Mouse (Mus musculus): ENCODE measurements at regions not wholly inside any gene's neighbourhood (a gene's known extent, or its start where the extent isn't known, plus 50 kb on each side); places are given as distances from the start of the nearest gene placed in this dataset.
"Not testable (repeated sequence)": the region's sequence is repeated elsewhere in the genome, so short reads cannot be mapped to it uniquely, and the experiment has no call there.

DNA sequence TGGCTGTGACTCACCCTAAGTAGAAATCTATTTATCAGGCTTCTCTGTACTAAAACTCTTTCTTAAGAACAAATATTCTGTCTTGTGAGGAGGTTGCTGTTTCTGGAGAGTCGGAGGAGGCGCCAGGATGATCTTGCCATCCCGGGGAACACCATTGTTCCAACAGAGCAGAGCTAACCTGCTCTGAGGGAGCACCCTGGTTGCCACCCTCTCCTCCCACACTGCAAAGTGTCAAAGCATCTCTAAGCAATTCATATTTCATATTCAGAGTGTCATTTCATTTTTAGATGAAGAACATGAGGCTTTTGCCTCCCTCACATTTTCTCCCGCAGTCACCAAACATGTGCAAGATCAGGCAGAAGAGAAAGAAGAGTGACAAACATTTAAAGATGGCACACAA, 90.3 kb downstream of the Sem1 start:
- TF ChIP-seq MYC (IDR thresholded peaks at IDR 0.05; ENCODE audit: low read depth, low read length), result no peak
- no peak for TF ChIP-seq TAL1 (IDR thresholded peaks at IDR 0.05; ENCODE audit: low read length)
- no peak for TF ChIP-seq E2F4 (IDR thresholded peaks at IDR 0.05; ENCODE audit: borderline replicate concordance, low read depth, low read length)
- Histone ChIP-seq H3K9me3 (replicated peaks; ENCODE audit: insufficient read depth, low read length) (no peaks in the 10 kb centered on the region), H3K9ac (ENCODE audit: control insufficient read depth, low read depth, low read length, poor library complexity, severe bottlenecking) (no peak overlapping the region), H3K79me2 (ENCODE audit: control insufficient read depth, insufficient read depth, low read length, poor library complexity) (no peaks in the 10 kb centered on the region), H3K4me1 (ENCODE audit: control insufficient read depth in 1 of 2, insufficient read depth in 2 of 2, low read length in 2 of 2) (no peaks in the 10 kb centered on the region), H3K4me3 (ENCODE audit: control insufficient read depth in 1 of 2, insufficient read depth in 1 of 2, low read depth in 2 of 2, low read length in 2 of 2) (no peak overlapping the region), H3K27me3 (ENCODE audit: control insufficient read depth in 1 of 2, insufficient read depth in 2 of 2, low read length in 2 of 2) (no peaks in the 10 kb centered on the region), H3K27ac (ENCODE audit: control insufficient read depth, low read depth, low read length) (no peak overlapping the region), H3K36me3 (ENCODE audit: control insufficient read depth in 1 of 2, insufficient read depth in 2 of 2, low read length in 2 of 2) (no peaks in the 10 kb centered on the region)
- no peak for DNase-seq (ENCODE audit: low read depth, low spot score)

DNA sequence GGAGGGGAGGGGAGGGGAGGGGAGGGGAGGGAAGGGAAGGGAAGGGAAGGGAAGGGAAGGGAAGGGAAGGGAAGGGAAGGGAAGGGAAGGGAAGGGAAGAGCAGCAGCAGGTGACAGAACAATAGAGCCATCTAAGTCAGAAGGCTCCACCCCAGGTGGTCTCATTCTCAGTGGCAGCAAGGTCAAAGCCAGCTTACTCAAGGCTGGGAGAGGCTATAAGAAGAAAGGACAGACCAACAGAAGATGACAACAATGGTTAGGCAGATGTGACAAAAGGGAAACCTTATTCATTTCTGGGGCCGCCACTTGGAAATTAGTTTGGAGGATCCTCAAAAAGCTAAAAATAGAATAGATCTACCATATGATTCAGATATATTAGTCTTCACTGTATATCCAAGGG, 96.9 kb downstream of the Sem1 start:
- not testable (repeated sequence) for H3K27ac ChIP-seq (ENCODE audit: control insufficient read depth, low read depth, low read length); DNase-seq (ENCODE audit: low read depth, low spot score); H3K9ac ChIP-seq (ENCODE audit: control insufficient read depth, low read depth, low read length, poor library complexity, severe bottlenecking); H3K27me3 ChIP-seq (ENCODE audit: control insufficient read depth in 1 of 2, insufficient read depth in 2 of 2, low read length in 2 of 2); H3K36me3 ChIP-seq (ENCODE audit: control insufficient read depth in 1 of 2, insufficient read depth in 2 of 2, low read length in 2 of 2); H3K79me2 ChIP-seq (ENCODE audit: control insufficient read depth, insufficient read depth, low read length, poor library complexity); H3K4me1 ChIP-seq (ENCODE audit: control insufficient read depth in 1 of 2, insufficient read depth in 2 of 2, low read length in 2 of 2); H3K4me3 ChIP-seq (ENCODE audit: control insufficient read depth in 1 of 2, insufficient read depth in 1 of 2, low read depth in 2 of 2, low read length in 2 of 2); H3K9me3 ChIP-seq (replicated peaks; ENCODE audit: insufficient read depth, low read length)

DNA sequence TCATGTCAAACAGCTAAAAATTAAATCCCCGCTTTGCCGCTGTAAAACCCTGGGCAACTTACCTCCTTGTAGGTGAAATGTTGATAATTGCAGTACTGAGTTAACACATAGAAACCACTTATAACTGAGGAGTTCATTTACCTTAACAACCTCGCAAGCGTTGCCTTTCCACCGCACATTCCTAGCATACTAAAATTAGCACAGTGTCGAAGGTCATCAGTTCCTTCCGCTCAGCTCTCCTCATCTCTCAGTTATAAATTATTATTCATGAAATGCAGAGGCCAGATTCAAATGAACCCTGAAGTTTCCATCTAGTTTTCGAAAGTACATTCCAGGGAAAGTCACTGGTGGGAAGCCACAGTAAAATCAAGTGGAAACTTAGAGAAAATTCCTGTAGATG, 108.1 kb downstream of the Sem1 start:
- DNase-seq (ENCODE audit: low read depth, low spot score), result no peak
- Histone ChIP-seq H3K27ac (ENCODE audit: control insufficient read depth, low read depth, low read length) (no peak overlapping the region), H3K36me3 (ENCODE audit: control insufficient read depth in 1 of 2, insufficient read depth in 2 of 2, low read length in 2 of 2) (no peaks in the 10 kb centered on the region), H3K27me3 (ENCODE audit: control insufficient read depth in 1 of 2, insufficient read depth in 2 of 2, low read length in 2 of 2) (peaks cover 0 to 1% of the 10 kb centered on the region in 2 experiments; a peak in 1 of 4 replicates), H3K4me1 (ENCODE audit: control insufficient read depth in 1 of 2, insufficient read depth in 2 of 2, low read length in 2 of 2) (no peaks in the 10 kb centered on the region), H3K4me3 (ENCODE audit: control insufficient read depth in 1 of 2, insufficient read depth in 1 of 2, low read depth in 2 of 2, low read length in 2 of 2) (no peak overlapping the region), H3K9me3 (replicated peaks; ENCODE audit: insufficient read depth, low read length) (no peaks in the 10 kb centered on the region), H3K79me2 (ENCODE audit: control insufficient read depth, insufficient read depth, low read length, poor library complexity) (no peaks in the 10 kb centered on the region), H3K9ac (ENCODE audit: control insufficient read depth, low read depth, low read length, poor library complexity, severe bottlenecking) (no peak overlapping the region)
- TF ChIP-seq GABPA (IDR thresholded peaks at IDR 0.05; ENCODE audit: low read depth, low read length) (no peak), GATA1 (IDR thresholded peaks at IDR 0.05; ENCODE audit: low read depth, low read length) (no peak)

DNA sequence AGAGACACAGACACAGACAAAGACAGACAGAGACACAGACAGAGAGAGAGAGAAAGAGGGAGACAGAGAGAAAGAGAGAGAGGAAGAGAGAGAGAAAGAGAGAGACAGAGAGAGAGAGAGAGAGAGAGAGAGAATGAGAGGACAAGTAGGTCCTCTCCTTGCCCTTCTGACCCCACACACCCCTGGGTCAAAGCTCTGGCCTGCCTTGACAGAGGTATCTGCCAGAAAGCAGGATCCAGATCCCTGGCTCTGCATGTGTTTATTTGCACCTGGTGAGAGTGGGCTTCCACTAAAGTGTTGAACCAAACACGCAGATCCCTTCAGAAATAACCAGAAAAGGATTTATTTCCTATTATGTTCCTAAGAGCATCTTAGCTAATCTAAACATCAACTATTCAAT, 110.9 kb downstream of the Sem1 start:
- Histone ChIP-seq H3K9ac (ENCODE audit: control insufficient read depth, low read depth, low read length, poor library complexity, severe bottlenecking) (no peak overlapping the region), H3K27me3 (ENCODE audit: control insufficient read depth in 1 of 2, insufficient read depth in 2 of 2, low read length in 2 of 2) (peaks cover 0 to 1% of the 10 kb centered on the region in 2 experiments; a peak in 1 of 4 replicates), H3K4me3 (ENCODE audit: control insufficient read depth in 1 of 2, insufficient read depth in 1 of 2, low read depth in 2 of 2, low read length in 2 of 2) (no peak overlapping the region), H3K9me3 (replicated peaks; ENCODE audit: insufficient read depth, low read length) (no peaks in the 10 kb centered on the region), H3K27ac (ENCODE audit: control insufficient read depth, low read depth, low read length) (no peak overlapping the region), H3K4me1 (ENCODE audit: control insufficient read depth in 1 of 2, insufficient read depth in 2 of 2, low read length in 2 of 2) (no peaks in the 10 kb centered on the region), H3K79me2 (ENCODE audit: control insufficient read depth, insufficient read depth, low read length, poor library complexity) (no peaks in the 10 kb centered on the region), H3K36me3 (ENCODE audit: control insufficient read depth in 1 of 2, insufficient read depth in 2 of 2, low read length in 2 of 2) (no peaks in the 10 kb centered on the region)
- TF ChIP-seq POLR2AphosphoS5 (IDR thresholded peaks at IDR 0.05; ENCODE audit: borderline replicate concordance, low read depth, low read length), result no peak
- no peak for TF ChIP-seq MEF2A (IDR thresholded peaks at IDR 0.05; ENCODE audit: extremely low read depth, insufficient replicate concordance, low read depth, low read length, poor library complexity, severe bottlenecking)
- no peak for DNase-seq (ENCODE audit: low read depth, low spot score)

All from MEL (cell line).